Mouse (Mus musculus): Measurements from ENCODE around the gene C1qtnf6.

DNA sequence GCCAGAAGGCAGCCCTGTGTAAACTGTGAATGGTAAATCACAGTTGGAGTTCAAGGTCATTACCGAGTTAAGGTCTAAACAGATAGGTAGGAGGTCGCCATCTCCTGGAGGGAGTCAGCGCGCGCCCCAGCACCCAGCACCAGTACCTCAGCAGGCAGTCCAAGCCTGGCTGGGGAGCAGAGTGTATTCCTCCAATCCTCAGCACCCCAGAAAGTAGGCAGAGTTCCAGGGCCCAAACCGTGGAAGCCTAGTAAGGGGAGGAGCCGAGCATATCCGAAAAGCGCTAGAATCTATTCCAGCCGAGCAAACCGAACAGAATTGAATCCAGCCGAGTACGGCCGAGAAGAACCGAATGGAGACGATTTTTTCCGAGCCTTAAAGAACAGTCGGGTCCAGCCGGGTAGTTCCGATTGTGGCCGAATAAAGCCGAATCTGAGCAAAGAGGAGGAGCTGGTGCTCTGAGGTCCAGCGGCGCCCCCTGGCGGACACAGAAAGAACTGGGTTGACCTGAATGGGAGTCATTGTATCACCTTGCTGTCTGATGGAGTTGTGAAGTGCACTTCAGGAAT, 769 bp upstream of the C1qtnf6 start:
- TF ChIP-seq CTCF (IDR thresholded peaks at IDR 0.05) = peak; percentile 96
- TF ChIP-seq EP300 (IDR thresholded peaks at IDR 0.05) = no peak

Measured in lung, postnatal 0 days (tissue).